18 mouse cellular contexts compared by ENCODE assay signal in genomic region chr4:45762600-45762999, GRCm38 (mm10). TPM values are rescaled to one million over a fixed set of nuclear protein-coding genes. Genes with fewer than 3 reads are reported as not detected.
A peak's percentile ranks its signal among the peaks of the same experiment; 100 is the strongest.
DNase-seq lines count a peak whose midpoint lies in the region; ATAC-seq and TF ChIP-seq lines count a peak whose summit lies in the region.
"Had no signal": no experiment of that assay in that cellular context is flagged by ENCODE, and none has a peak within 500 bp of the region (broad histone marks: within the 10 kb centered on the region; RNA-seq: fewer than 3 reads in every experiment).

No protein-coding gene starts in this region.

- peaks cover 43% of the 10 kb centered on the region for H3K4me1 ChIP-seq in embryonic facial prominence, embryonic 15.5 days
- peaks cover 58% of the 10 kb centered on the region for H3K4me1 ChIP-seq in embryonic facial prominence, embryonic 10.5 days
- peaks cover 70% of the 10 kb centered on the region for H3K4me1 ChIP-seq in heart, embryonic 10.5 days
- peaks cover 42% of the 10 kb centered on the region for H3K4me1 ChIP-seq in midbrain, embryonic 16.5 days (ENCODE audit: control insufficient read depth, insufficient read depth, low read length)
- peaks cover 50% of the 10 kb centered on the region for H3K4me1 ChIP-seq in midbrain, embryonic 10.5 days
- 0 out of 2 replicates have a peak, but pooled peaks cover 3% of the 10 kb centered on the region for H3K4me1 ChIP-seq in intestine, postnatal 0 days (replicated peaks; ENCODE audit: control insufficient read depth, insufficient read depth, low read length)

- H3K4me3 ChIP-seq in embryonic facial prominence, embryonic 15.5 days (replicated peaks) = no peak overlapping the region
- H3K4me3 ChIP-seq in embryonic facial prominence, embryonic 10.5 days = no peak overlapping the region
- H3K4me3 ChIP-seq in heart, embryonic 10.5 days = no peak overlapping the region
- H3K4me3 ChIP-seq in midbrain, embryonic 16.5 days (ENCODE audit: low read depth, low read length) = no peak overlapping the region
- no peak overlapping the region for H3K4me3 ChIP-seq in midbrain, embryonic 10.5 days
- no peak overlapping the region for H3K4me3 ChIP-seq in intestine, postnatal 0 days (ENCODE audit: low read depth, low read length)
- H3K4me3 ChIP-seq: limb, embryonic 15.5 days; neural tube, embryonic 12.5 days had no signal

- no peak overlapping the region for H3K9ac ChIP-seq in embryonic facial prominence, embryonic 15.5 days
- H3K9ac ChIP-seq in midbrain, embryonic 16.5 days (ENCODE audit: low read depth, low read length) = no peak overlapping the region
- H3K9ac ChIP-seq in intestine, postnatal 0 days (ENCODE audit: low read depth, low read length) = no peak overlapping the region
- H3K9ac ChIP-seq: limb, embryonic 15.5 days; liver, postnatal 0 days; neural tube, embryonic 12.5 days had no signal

- ATAC-seq in embryonic facial prominence, embryonic 15.5 days (ENCODE audit: insufficient number of reproducible peaks, low FRiP score, low TSS enrichment, low read depth) = no peak
- ATAC-seq in midbrain, embryonic 16.5 days = no peak
- no peak for ATAC-seq in intestine, postnatal 0 days
- ATAC-seq: inflammation-experienced regulatory T-cells, adult 6 months; liver, postnatal 0 days had no signal

- no peak overlapping the region for H3K4me2 ChIP-seq in embryonic facial prominence, embryonic 15.5 days (replicated peaks)
- no peak overlapping the region for H3K4me2 ChIP-seq in midbrain, embryonic 16.5 days (ENCODE audit: low read length)
- no peak overlapping the region for H3K4me2 ChIP-seq in intestine, postnatal 0 days (replicated peaks; ENCODE audit: low read depth)

- peaks cover 27% of the 10 kb centered on the region for H3K27me3 ChIP-seq in embryonic facial prominence, embryonic 15.5 days
- H3K27me3 ChIP-seq in embryonic facial prominence, embryonic 10.5 days (replicated peaks; ENCODE audit: low read depth, poor library complexity, severe bottlenecking) = peaks cover 90% of the 10 kb centered on the region
- peaks cover 48% of the 10 kb centered on the region for H3K27me3 ChIP-seq in heart, embryonic 10.5 days (ENCODE audit: insufficient read depth, poor library complexity, severe bottlenecking)
- no peaks in the 10 kb centered on the region for H3K27me3 ChIP-seq in midbrain, embryonic 16.5 days (ENCODE audit: control insufficient read depth, insufficient read depth, low read depth, low read length)
- H3K27me3 ChIP-seq in midbrain, embryonic 10.5 days (ENCODE audit: low read depth, poor library complexity, severe bottlenecking) = peaks cover 99% of the 10 kb centered on the region
- 0 out of 2 replicates have a peak, but pooled peaks cover 4% of the 10 kb centered on the region for H3K27me3 ChIP-seq in intestine, postnatal 0 days (replicated peaks; ENCODE audit: control insufficient read depth, insufficient read depth, low read length)
- H3K27me3 ChIP-seq: neural tube, embryonic 12.5 days had no signal

- peak overlapping the region; percentile 87 for H3K27ac ChIP-seq in embryonic facial prominence, embryonic 15.5 days (replicated peaks)
- no peak overlapping the region; the same call in 1 of the 2 replicates for H3K27ac ChIP-seq in embryonic facial prominence, embryonic 10.5 days (replicated peaks)
- no peak overlapping the region for H3K27ac ChIP-seq in heart, embryonic 10.5 days
- peak overlapping the region; percentile 62 for H3K27ac ChIP-seq in midbrain, embryonic 16.5 days (ENCODE audit: low read length)
- no peak overlapping the region for H3K27ac ChIP-seq in midbrain, embryonic 10.5 days (replicated peaks)
- no peak overlapping the region for H3K27ac ChIP-seq in intestine, postnatal 0 days (ENCODE audit: low read depth, low read length)

- H3K36me3 ChIP-seq in embryonic facial prominence, embryonic 15.5 days = no peaks in the 10 kb centered on the region
- no peaks in the 10 kb centered on the region for H3K36me3 ChIP-seq in embryonic facial prominence, embryonic 10.5 days (replicated peaks)
- H3K36me3 ChIP-seq in heart, embryonic 10.5 days = no peaks in the 10 kb centered on the region
- no peaks in the 10 kb centered on the region for H3K36me3 ChIP-seq in midbrain, embryonic 16.5 days (ENCODE audit: control insufficient read depth, insufficient read depth, low read length)
- H3K36me3 ChIP-seq in midbrain, embryonic 10.5 days = no peaks in the 10 kb centered on the region
- no peaks in the 10 kb centered on the region for H3K36me3 ChIP-seq in intestine, postnatal 0 days (ENCODE audit: control insufficient read depth, insufficient read depth)
- H3K36me3 ChIP-seq: limb, embryonic 15.5 days; neural tube, embryonic 12.5 days had no signal

- TF ChIP-seq CTCF in intestine, postnatal 0 days (IDR thresholded peaks at IDR 0.05; ENCODE audit: low read depth) = no peak

- H3K9me3 ChIP-seq in embryonic facial prominence, embryonic 15.5 days (replicated peaks) = no peaks in the 10 kb centered on the region
- H3K9me3 ChIP-seq in embryonic facial prominence, embryonic 10.5 days = no peaks in the 10 kb centered on the region
- H3K9me3 ChIP-seq in heart, embryonic 10.5 days = no peaks in the 10 kb centered on the region
- H3K9me3 ChIP-seq in midbrain, embryonic 16.5 days (replicated peaks; ENCODE audit: control insufficient read depth, low read length, poor library complexity, severe bottlenecking) = no peaks in the 10 kb centered on the region
- H3K9me3 ChIP-seq in midbrain, embryonic 10.5 days (replicated peaks) = no peaks in the 10 kb centered on the region; the same call in 1 of the 2 replicates
- no peaks in the 10 kb centered on the region for H3K9me3 ChIP-seq in intestine, postnatal 0 days (ENCODE audit: control insufficient read depth)
- H3K9me3 ChIP-seq: limb, embryonic 15.5 days; neural tube, embryonic 12.5 days had no signal

- no peak for DNase-seq in embryonic facial prominence, embryonic 10.5 days (ENCODE audit: low spot score)
- peak; percentile 21 to 22 for DNase-seq in heart, adult 9 months (ENCODE audit: low spot score in 2 of 2)
- DNase-seq in heart, embryonic 10.5 days (ENCODE audit: low spot score) = no peak
- no peak for DNase-seq in midbrain, embryonic 10.5 days (ENCODE audit: low spot score)
- no peak for DNase-seq in lung, postnatal 36 days
- DNase-seq: adrenal gland, adult 2 months; gastrocnemius, postnatal 14 days; kidney, adult 8-10 months; kidney, postnatal 14 days; liver, postnatal 0 days; lung, postnatal 10 days; thymus, postnatal 14 days had no signal

- 83% methylated on average over 4 of the region's 4 CpGs for WGBS in embryonic facial prominence, embryonic 15.5 days
- 82% methylated on average over 4 of the region's 4 CpGs for WGBS in embryonic facial prominence, embryonic 10.5 days
- WGBS in heart, embryonic 10.5 days = 64% methylated on average over 4 of the region's 4 CpGs
- 73% methylated on average over 4 of the region's 4 CpGs for WGBS in midbrain, embryonic 16.5 days
- 76% methylated on average over 4 of the region's 4 CpGs for WGBS in midbrain, embryonic 10.5 days
- 90% methylated on average over 4 of the region's 4 CpGs for WGBS in intestine, postnatal 0 days

RNA-seq across cellular contexts. Expression of gene Aldh1b1, which starts 36.2 kb away (rescaled TPM):
- 4.0 and 4.1 TPM in 2 replicates for polyA plus RNA-seq in embryonic facial prominence, embryonic 15.5 days (2015; fragmentation: Nextera tagmentation; extraction: Ambion mirVana)
- polyA plus RNA-seq in embryonic facial prominence, embryonic 10.5 days (2016; fragmentation: Nextera tagmentation; extraction: Ambion mirVana) = 5.0 and 5.2 TPM in 2 replicates
- 46.1 and 80.9 TPM in 2 replicates for polyA plus RNA-seq in heart, embryonic 10.5 days (2016; fragmentation: Nextera tagmentation; extraction: Ambion mirVana)
- polyA plus RNA-seq in midbrain, embryonic 16.5 days (2015; fragmentation: Nextera tagmentation; extraction: Ambion mirVana) = 22.7 and 24.2 TPM in 2 replicates
- polyA plus RNA-seq in midbrain, embryonic 10.5 days (2016; fragmentation: Nextera tagmentation; extraction: Ambion mirVana) = 4.6 and 5.1 TPM in 2 replicates
- 350 and 391 TPM in 2 replicates for polyA plus RNA-seq in intestine, postnatal 0 days (2015; fragmentation: Nextera tagmentation; extraction: Ambion mirVana)

Comparison
In these comparisons a context has a peak if more than half of its experiments do, and no peak if none do; other contexts are left out.
1. H3K27ac ChIP-seq: peak in embryonic facial prominence, embryonic 15.5 days (single experiment) and midbrain, embryonic 16.5 days (single experiment); none in embryonic facial prominence, embryonic 10.5 days (single experiment), heart, embryonic 10.5 days (single experiment), midbrain, embryonic 10.5 days (single experiment) and intestine, postnatal 0 days (single experiment).
2. DNase-seq: peak in heart, adult 9 months (2 of 2); none in embryonic facial prominence, embryonic 10.5 days (single experiment), heart, embryonic 10.5 days (single experiment), midbrain, embryonic 10.5 days (single experiment) and lung, postnatal 36 days (single experiment).